Mouse (Mus musculus) erythroblast, embryonic 14.5 days (primary cell): ENCODE measurements at regions not wholly inside any gene's neighbourhood (a gene's known extent, or its start where the extent isn't known, plus 50 kb on each side); places are given as distances from the start of the nearest gene placed in this dataset.

Source experiments
- H3K27me3 ChIP-seq: 2 replicates; pipeline ENCODE4 v1.6.1; 2012; ENCODE audit warnings: inconsistent platforms; ENCODE audit not compliant: control insufficient read depth
- H3K36me3 ChIP-seq: 2 replicates; pipeline ENCODE4 v1.6.1; 2012; ENCODE audit warnings: mild to moderate bottlenecking, inconsistent platforms; ENCODE audit not compliant: control insufficient read depth
- H3K4me1 ChIP-seq: 2 replicates; pipeline ENCODE4 v1.6.1; 2012; ENCODE audit warnings: inconsistent platforms; ENCODE audit not compliant: control insufficient read depth
- H3K4me3 ChIP-seq: replicated peaks from 2 replicates; pipeline ENCODE3; 2012; ENCODE audit warnings: moderate library complexity, mild to moderate bottlenecking, inconsistent platforms
- H3K9me3 ChIP-seq: 2 replicates; pipeline ENCODE4 v1.6.1; 2012; ENCODE audit warnings: low read length, inconsistent platforms, mixed read lengths; ENCODE audit not compliant: control insufficient read depth
- GATA1 ChIP-seq: IDR thresholded peaks from 2 replicates; pipeline ENCODE4 v1.6.1; 2012; ENCODE audit warnings: low read length, inconsistent platforms, mixed read lengths
- TAL1 ChIP-seq: IDR thresholded peaks from 3 replicates; pipeline ENCODE4 v1.6.1; 2012; ENCODE audit warnings: low read length, inconsistent platforms, mixed read lengths

GRCm38 (mm10) chr17:9741321-9741720, 71.8 kb upstream of the Pabpc6 start:
- Histone ChIP-seq H3K9me3 (no peaks in the 10 kb centered on the region), H3K4me3 (no peak overlapping the region), H3K27me3 (no peaks in the 10 kb centered on the region), H3K4me1 (no peaks in the 10 kb centered on the region), H3K36me3 (no peaks in the 10 kb centered on the region)
- TF ChIP-seq TAL1, result no peak
- no peak for TF ChIP-seq GATA1

- Histone ChIP-seq H3K4me1 (no peaks in the 10 kb centered on the region), H3K4me3 (no peak overlapping the region), H3K9me3 (no peaks in the 10 kb centered on the region), H3K36me3 (no peaks in the 10 kb centered on the region), H3K27me3 (no peaks in the 10 kb centered on the region)
- TF ChIP-seq GATA1 (no peak), TAL1 (no peak)
Observed at GRCm38 (mm10) chr17:9729020-9729419, 59.5 kb upstream of the Pabpc6 start.

GRCm38 (mm10) chr17:9725704-9726469, 56.4 kb upstream of the Pabpc6 start:
- no peaks in the 10 kb centered on the region for H3K9me3 ChIP-seq

GRCm38 (mm10) chr17:9723484-9723883, 54.0 kb upstream of the Pabpc6 start:
- H3K9me3 ChIP-seq, result no peaks in the 10 kb centered on the region
- TF ChIP-seq GATA1 (no peak), TAL1 (no peak)
- H3K36me3 ChIP-seq, result no peaks in the 10 kb centered on the region
- no peaks in the 10 kb centered on the region for H3K27me3 ChIP-seq
- H3K4me1 ChIP-seq, result no peaks in the 10 kb centered on the region
- H3K4me3 ChIP-seq, result no peak overlapping the region

More at GRCm38 (mm10) chr17:9725704-9726469, 56.4 kb upstream of the Pabpc6 start:
- TF ChIP-seq GATA1, result no peak
- TF ChIP-seq TAL1, result no peak
- Histone ChIP-seq H3K36me3 (no peaks in the 10 kb centered on the region), H3K4me3 (no peak overlapping the region), H3K27me3 (no peaks in the 10 kb centered on the region), H3K4me1 (no peaks in the 10 kb centered on the region)

GRCm38 (mm10) chr17:9722709-9723108, 53.2 kb upstream of the Pabpc6 start:
- no peak overlapping the region for H3K4me3 ChIP-seq
- no peaks in the 10 kb centered on the region for H3K9me3 ChIP-seq
- H3K36me3 ChIP-seq, result no peaks in the 10 kb centered on the region
- H3K4me1 ChIP-seq, result no peaks in the 10 kb centered on the region
- TF ChIP-seq TAL1 (no peak), GATA1 (no peak)
- no peaks in the 10 kb centered on the region for H3K27me3 ChIP-seq
